Mouse (Mus musculus): Measurements from ENCODE around the gene Uts2b.

Gene Uts2b

DNA sequence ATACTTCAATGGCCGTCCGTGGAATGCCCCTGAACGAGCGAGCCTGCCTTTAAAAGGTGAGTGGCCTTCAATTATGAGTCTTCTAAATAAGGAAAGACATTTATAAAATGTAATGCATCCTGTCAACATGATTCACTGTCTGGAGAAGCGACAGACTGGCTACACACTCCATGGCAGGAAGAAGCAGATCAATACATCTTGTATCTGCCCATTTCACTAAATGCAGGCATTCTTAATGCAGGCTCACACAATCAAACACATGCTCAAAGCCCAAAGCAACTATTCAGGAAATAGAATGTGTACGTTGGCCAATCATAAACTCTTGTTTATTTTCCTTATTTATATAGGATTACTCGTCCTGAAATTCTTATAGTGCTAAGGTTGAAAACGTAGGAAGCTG, at the start of gene Uts2b:
Gene Uts2b, minus strand, starts transcription at position 49 of the 400 bp plus-strand sequence.
- no peak for DNase-seq (ENCODE audit: low read depth, low spot score)
- H3K36me3 ChIP-seq (ENCODE audit: control insufficient read depth, insufficient read depth, low read length, poor library complexity, severe bottlenecking): no peaks in the 10 kb centered on the region
- no peaks in the 10 kb centered on the region for H3K27me3 ChIP-seq (ENCODE audit: control insufficient read depth, insufficient read depth, low read length, poor library complexity, severe bottlenecking)

DNA sequence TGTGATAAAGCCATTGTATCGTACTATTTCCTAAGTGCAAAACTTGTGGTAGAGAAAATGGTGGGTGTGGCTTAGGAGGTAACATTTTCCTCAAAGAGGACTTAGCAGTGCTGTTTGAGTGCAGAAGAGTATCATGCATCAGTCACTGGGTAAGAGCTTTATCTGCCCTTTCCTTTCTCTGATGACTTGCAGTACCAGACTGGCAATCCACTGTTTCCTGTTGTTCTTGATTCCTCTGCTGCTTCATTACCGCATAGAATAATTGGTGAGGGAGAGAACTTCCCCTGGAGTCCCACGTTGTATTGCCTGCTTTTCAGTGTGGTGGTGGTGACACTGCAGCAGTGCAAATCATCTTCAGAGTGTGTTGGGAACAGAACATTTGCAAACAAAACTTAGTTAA, 47.6 kb upstream of the Uts2b start:
- no peak for DNase-seq (ENCODE audit: low read depth, low spot score)
- Histone ChIP-seq H3K27me3 (ENCODE audit: control insufficient read depth, insufficient read depth, low read length, poor library complexity, severe bottlenecking) (no peaks in the 10 kb centered on the region), H3K36me3 (ENCODE audit: control insufficient read depth, insufficient read depth, low read length, poor library complexity, severe bottlenecking) (peaks cover 16% of the 10 kb centered on the region)

DNA sequence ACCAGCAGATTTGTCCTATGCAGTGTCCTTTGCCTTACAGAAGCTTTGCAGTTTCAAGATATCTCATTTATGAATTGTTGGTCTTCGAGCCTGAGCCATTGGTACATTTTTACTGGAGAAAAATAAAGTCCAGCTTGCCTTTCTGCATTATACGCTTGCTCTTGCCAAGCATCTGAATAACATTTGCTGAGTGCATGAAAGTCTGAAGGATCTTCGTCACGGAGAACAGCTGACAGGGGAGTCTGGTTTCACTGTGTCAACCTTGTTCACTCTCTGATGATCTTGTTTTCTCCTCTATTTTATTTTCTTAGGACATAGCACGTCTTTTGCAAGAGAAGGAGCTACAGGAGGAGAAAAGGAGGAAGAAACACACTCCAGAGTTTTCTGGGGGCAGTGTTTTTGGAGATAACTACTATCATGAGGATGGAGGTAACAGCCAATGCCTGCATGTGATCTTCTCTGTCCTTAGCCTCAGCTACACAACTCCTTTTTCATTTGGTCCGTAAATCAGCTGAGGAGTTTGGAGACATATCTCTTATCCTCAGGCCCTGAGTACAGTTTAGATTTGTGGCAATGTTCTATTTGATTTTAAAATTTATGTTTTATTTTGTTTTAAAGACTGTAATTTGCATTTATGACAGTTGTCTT, 47.0 kb upstream of the Uts2b start:
- H3K27me3 ChIP-seq (ENCODE audit: control insufficient read depth, insufficient read depth, low read length, poor library complexity, severe bottlenecking): no peaks in the 10 kb centered on the region
- DNase-seq (ENCODE audit: low read depth, low spot score): no peak

GRCm38 (mm10) chr16:27404107-27404506, 34.1 kb upstream of the Uts2b start:
- Histone ChIP-seq H3K36me3 (ENCODE audit: control insufficient read depth, insufficient read depth, low read length, poor library complexity, severe bottlenecking) (peaks cover 5% of the 10 kb centered on the region; the same call in 1 of the 2 replicates), H3K27me3 (ENCODE audit: control insufficient read depth, insufficient read depth, low read length, poor library complexity, severe bottlenecking) (no peaks in the 10 kb centered on the region)
- no peak for DNase-seq (ENCODE audit: low read depth, low spot score)

More for the DNA sequence above, 47.0 kb upstream of the Uts2b start:
- peaks cover 14% of the 10 kb centered on the region for H3K36me3 ChIP-seq (ENCODE audit: control insufficient read depth, insufficient read depth, low read length, poor library complexity, severe bottlenecking)

GRCm38 (mm10) chr16:27401579-27401978, 31.5 kb upstream of the Uts2b start:
- no peak for DNase-seq (ENCODE audit: low read depth, low spot score)
- H3K27me3 ChIP-seq (ENCODE audit: control insufficient read depth, insufficient read depth, low read length, poor library complexity, severe bottlenecking): no peaks in the 10 kb centered on the region
- H3K36me3 ChIP-seq (ENCODE audit: control insufficient read depth, insufficient read depth, low read length, poor library complexity, severe bottlenecking): 0 out of 2 replicates have a peak, but pooled peaks cover 1% of the 10 kb centered on the region

DNA sequence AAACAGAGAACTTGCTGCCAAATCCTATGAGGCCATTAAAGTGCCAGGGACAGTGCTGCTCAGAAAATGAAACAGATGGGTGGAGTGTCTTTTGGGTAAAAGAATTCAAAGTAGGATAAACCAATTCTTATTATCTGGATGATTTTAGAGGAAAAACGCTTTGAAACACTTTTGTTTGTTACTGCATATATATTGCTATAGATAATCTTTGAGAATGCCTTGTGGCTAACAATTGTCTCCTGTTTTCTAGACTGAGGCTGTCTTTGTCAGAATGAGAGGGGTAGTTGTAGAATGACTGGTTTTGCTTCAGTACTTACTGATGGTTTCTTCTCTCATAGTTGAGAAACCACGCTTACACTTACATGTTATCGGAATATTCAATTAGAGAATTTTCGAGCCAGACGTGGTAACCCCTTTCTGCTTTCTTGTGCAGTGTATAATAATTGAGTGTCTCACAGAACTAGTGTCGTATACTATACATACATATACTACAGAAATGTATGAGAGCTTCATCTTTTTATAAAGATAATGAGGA, 29.7 kb upstream of the Uts2b start:
- H3K36me3 ChIP-seq (ENCODE audit: control insufficient read depth, insufficient read depth, low read length, poor library complexity, severe bottlenecking): no peaks in the 10 kb centered on the region
- no peaks in the 10 kb centered on the region for H3K27me3 ChIP-seq (ENCODE audit: control insufficient read depth, insufficient read depth, low read length, poor library complexity, severe bottlenecking)
- DNase-seq (ENCODE audit: low read depth, low spot score): peak; percentile 23

DNA sequence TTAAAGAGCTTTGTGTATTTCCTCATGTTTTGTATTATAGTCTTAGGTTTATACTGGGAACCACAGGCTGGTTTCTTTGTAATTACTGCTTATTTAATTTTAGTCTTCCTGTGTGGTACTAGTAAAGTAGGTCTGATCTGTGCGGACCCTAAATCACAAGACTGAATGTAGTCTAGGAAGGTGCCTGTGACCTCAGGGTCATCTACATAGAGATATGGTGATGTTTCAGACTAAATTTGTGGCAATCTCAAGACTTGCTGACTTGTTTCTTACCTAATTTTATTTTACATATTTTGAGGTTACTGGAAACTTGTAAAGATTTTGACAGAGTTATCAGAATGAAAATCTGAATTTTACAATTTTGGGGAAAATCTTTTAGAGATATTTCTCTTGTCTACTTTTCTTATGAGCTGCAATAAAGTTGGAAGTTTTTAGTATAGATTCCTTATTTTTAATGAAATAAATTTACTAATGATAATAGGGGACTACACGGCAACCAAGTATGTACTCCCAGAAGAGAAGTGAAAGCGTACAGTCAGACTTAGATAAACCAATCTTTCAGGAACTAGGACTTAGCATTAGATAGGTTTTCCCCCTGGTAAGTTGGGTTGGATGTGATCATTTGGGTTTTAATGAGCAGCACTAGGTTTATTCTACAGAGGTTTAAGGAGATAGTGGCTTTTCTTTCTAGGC, 29.1 kb upstream of the Uts2b start:
- peak; percentile 62 for DNase-seq (ENCODE audit: low read depth, low spot score)
- no peaks in the 10 kb centered on the region for H3K27me3 ChIP-seq (ENCODE audit: control insufficient read depth, insufficient read depth, low read length, poor library complexity, severe bottlenecking)
- H3K36me3 ChIP-seq (ENCODE audit: control insufficient read depth, insufficient read depth, low read length, poor library complexity, severe bottlenecking): no peaks in the 10 kb centered on the region

DNA sequence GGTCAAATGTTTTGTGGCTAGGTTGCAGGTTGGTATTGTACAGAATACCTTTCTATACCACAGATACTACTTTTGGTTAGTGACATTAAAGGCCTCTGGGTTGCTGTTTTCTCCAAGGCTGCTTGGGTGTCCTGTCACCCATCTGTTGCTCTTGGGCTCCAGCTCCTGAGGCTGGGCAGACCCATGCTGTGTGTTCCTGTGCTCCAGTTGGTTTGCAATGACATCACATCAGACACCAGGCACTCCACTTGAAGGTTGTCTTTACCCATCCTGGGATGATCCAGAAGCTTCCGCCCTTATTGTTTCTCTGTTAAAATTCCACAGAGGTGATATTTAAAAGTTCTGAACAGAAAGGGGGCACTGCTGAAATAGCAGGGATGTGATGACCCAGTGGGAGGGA, 26.9 kb upstream of the Uts2b start:
- DNase-seq (ENCODE audit: low read depth, low spot score): no peak

GRCm38 (mm10) chr16:27395251-27396037, 25.4 kb upstream of the Uts2b start:
- H3K36me3 ChIP-seq (ENCODE audit: control insufficient read depth, insufficient read depth, low read length, poor library complexity, severe bottlenecking): no peaks in the 10 kb centered on the region
- no peaks in the 10 kb centered on the region for H3K27me3 ChIP-seq (ENCODE audit: control insufficient read depth, insufficient read depth, low read length, poor library complexity, severe bottlenecking)
- DNase-seq (ENCODE audit: low read depth, low spot score): peak; percentile 40

More for the DNA sequence above, 26.9 kb upstream of the Uts2b start:
- H3K27me3 ChIP-seq (ENCODE audit: control insufficient read depth, insufficient read depth, low read length, poor library complexity, severe bottlenecking): no peaks in the 10 kb centered on the region
- no peaks in the 10 kb centered on the region for H3K36me3 ChIP-seq (ENCODE audit: control insufficient read depth, insufficient read depth, low read length, poor library complexity, severe bottlenecking)

DNA sequence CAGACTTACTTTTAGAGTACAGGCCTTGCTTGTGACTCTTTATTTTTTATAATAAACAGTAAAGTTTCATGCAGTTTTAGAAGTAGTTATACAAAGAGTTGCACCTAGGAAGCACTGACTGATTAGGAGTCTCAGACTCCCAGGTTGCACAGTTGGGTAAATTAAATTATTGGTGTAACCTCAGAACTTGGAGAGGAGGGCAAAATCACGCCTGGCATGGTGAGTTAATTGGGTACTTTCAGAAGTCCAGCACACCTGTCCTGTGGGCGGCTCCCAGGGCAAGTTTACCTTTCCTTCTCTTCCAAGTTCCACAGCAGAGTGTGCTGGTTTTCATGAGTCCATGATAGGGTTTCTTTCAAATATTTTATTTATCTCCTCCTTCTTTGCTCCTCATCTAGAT, 21.8 kb upstream of the Uts2b start:
- DNase-seq (ENCODE audit: low read depth, low spot score): no peak
- Histone ChIP-seq H3K36me3 (ENCODE audit: control insufficient read depth, insufficient read depth, low read length, poor library complexity, severe bottlenecking) (no peaks in the 10 kb centered on the region), H3K27me3 (ENCODE audit: control insufficient read depth, insufficient read depth, low read length, poor library complexity, severe bottlenecking) (no peaks in the 10 kb centered on the region)

DNA sequence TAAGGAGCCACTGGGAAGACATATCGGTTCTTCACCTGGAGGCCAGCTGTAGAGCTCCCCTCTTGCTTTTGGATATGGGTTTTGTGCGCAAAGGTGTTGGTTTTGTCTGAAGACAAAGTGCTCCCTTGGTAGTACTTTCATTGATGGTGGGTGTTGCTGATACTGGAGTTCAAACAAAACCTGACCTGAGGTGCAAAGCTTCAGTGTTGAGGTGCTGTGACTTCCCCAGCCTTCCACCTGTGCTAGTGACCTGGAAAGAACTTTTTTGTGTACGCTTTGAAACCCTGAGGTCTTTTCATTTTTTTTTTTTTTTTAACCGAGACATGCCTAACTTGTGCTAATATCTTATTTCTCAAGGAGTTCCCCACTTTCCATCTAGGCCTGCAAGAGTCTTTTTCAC, 20.3 kb upstream of the Uts2b start:
- DNase-seq (ENCODE audit: low read depth, low spot score): no peak
- H3K36me3 ChIP-seq (ENCODE audit: control insufficient read depth, insufficient read depth, low read length, poor library complexity, severe bottlenecking): no peaks in the 10 kb centered on the region
- H3K27me3 ChIP-seq (ENCODE audit: control insufficient read depth, insufficient read depth, low read length, poor library complexity, severe bottlenecking): no peaks in the 10 kb centered on the region

DNA sequence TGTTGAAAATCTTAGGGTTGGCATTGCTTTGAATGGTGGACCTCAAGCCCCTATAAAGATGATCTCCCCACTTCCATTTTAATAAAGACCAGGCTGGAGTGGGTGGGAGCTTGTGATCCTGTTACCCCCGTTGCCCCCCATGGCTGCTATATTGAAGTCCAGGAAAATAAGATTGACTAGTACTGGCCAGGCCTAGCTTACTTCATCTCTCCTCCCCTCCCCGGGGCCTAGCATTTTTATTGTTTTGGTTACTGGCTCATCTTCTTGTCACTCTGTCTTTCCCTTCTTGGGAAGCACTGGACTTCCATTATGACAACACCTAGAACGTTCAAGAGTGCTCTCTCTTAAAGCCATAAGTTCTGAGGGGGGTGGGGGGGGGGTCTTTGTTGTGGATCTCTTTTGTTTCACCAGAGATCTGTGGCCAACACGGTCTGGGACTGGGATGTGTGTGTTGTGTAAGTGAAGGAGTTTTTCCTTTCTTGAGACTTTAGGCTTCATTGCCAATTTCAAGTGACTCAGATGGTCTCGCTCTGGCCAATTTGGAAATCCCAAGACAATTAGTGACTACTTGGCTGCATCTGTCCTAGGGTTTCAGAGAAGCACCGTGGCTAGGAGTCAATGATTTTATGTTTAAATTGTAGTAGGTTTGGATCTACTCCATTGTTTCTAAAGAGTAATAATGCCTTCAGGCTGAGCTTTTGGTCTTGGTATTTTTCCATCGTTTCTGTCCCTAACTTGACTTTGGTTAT, 19.7 kb upstream of the Uts2b start:
- no peaks in the 10 kb centered on the region for H3K36me3 ChIP-seq (ENCODE audit: control insufficient read depth, insufficient read depth, low read length, poor library complexity, severe bottlenecking)
- H3K27me3 ChIP-seq (ENCODE audit: control insufficient read depth, insufficient read depth, low read length, poor library complexity, severe bottlenecking): no peaks in the 10 kb centered on the region
- no peak for DNase-seq (ENCODE audit: low read depth, low spot score)

DNA sequence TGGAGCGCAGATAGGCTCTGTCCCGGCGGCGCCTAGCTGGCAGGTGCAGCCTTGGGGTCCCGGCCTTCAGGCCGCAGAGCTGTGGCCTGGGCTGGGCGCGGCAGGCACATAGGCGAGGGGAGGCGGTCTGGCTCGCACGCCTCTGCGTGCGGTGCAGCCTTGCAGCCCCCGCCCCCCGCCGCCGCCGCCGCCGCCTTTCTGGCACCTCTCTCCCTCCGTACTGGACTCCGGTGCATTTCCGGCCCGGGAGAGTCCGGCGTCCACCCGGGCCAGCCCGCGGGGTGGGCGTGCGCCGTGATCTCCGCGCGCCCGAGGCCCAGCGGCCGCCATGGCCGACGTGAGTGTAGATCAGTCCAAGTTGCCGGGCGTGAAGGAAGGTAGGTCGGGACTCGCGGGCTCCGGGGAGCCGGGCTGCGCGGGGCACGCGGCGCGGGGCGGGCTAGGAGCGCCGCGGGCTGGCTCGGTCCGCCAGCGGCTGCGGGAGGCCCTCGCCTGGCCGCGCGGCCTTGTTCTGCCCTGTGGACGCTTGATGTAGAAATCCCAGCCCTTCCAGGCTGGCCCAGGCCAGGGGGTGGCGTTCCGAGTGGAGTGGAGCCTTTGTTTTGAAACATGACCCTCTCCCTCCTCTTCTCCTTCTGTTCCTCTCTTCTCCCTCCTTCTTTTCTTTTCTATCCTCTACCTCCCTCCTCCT, 18.9 kb upstream of the Uts2b start, which contains the start of gene Ccdc50:
Gene Ccdc50, plus strand, starts transcription at position 109 of the 691 bp plus-strand sequence.
- DNase-seq (ENCODE audit: low read depth, low spot score): peak; percentile 66
- H3K27me3 ChIP-seq (ENCODE audit: control insufficient read depth, insufficient read depth, low read length, poor library complexity, severe bottlenecking): no peaks in the 10 kb centered on the region
- H3K36me3 ChIP-seq (ENCODE audit: control insufficient read depth, insufficient read depth, low read length, poor library complexity, severe bottlenecking): no peaks in the 10 kb centered on the region

All from splenic B cell, adult 2 months (primary cell).